Mouse (Mus musculus): Measurements from ENCODE around the gene Acot11. TPM values are rescaled to one million over a fixed set of nuclear protein-coding genes. Genes with fewer than 3 reads are reported as not detected.

Acot11 gene
- polyA plus RNA-seq (2014; fragmentation: Illumina TruSeq; extraction: RNeasy Lipid Tissue Mini Kit (QIAGEN cat#74804); ENCODE audit: low read depth, low replicate concordance): 2.3 TPM

GRCm38 (mm10) chr4:106804910-106805274 lies at the start of gene Acot11:
Gene Acot11 (minus strand): TSS chr4:106804998.

GRCm38 (mm10) chr4:106733636-106734035 lies 71.2 kb downstream of the Acot11 start, which contains the start of gene Fam151a:
Gene Fam151a (plus strand): TSS chr4:106733889.

GRCm38 (mm10) chr4:106730814-106731213 lies 74.0 kb downstream of the Acot11 start, which contains the start of gene Mroh7:
Gene Mroh7 (minus strand): TSS chr4:106730925.

Other genes starting within 250 kb of the Acot11 start
- gene Dhcr24, start 244.0 kb downstream of the Acot11 start, polyA plus RNA-seq (2014; fragmentation: Illumina TruSeq; extraction: RNeasy Lipid Tissue Mini Kit (QIAGEN cat#74804); ENCODE audit: low read depth, low replicate concordance): 6.8 TPM
- gene Lexm, start 187.8 kb downstream of the Acot11 start, polyA plus RNA-seq (2014; fragmentation: Illumina TruSeq; extraction: RNeasy Lipid Tissue Mini Kit (QIAGEN cat#74804); ENCODE audit: low read depth, low replicate concordance): not detected
- 0.32 TPM for gene Ttc22, start 182.6 kb downstream of the Acot11 start, polyA plus RNA-seq (2014; fragmentation: Illumina TruSeq; extraction: RNeasy Lipid Tissue Mini Kit (QIAGEN cat#74804); ENCODE audit: low read depth, low replicate concordance)
- gene Pars2, start 153.9 kb downstream of the Acot11 start, polyA plus RNA-seq (2014; fragmentation: Illumina TruSeq; extraction: RNeasy Lipid Tissue Mini Kit (QIAGEN cat#74804); ENCODE audit: low read depth, low replicate concordance): 2.5 TPM
- gene Ttc4, start 126.1 kb downstream of the Acot11 start, polyA plus RNA-seq (2014; fragmentation: Illumina TruSeq; extraction: RNeasy Lipid Tissue Mini Kit (QIAGEN cat#74804); ENCODE audit: low read depth, low replicate concordance): 28.8 TPM
- 1.3 TPM for gene Mroh7, start 74.1 kb downstream of the Acot11 start, polyA plus RNA-seq (2014; fragmentation: Illumina TruSeq; extraction: RNeasy Lipid Tissue Mini Kit (QIAGEN cat#74804); ENCODE audit: low read depth, low replicate concordance)
- gene Fam151a, start 71.1 kb downstream of the Acot11 start, polyA plus RNA-seq (2014; fragmentation: Illumina TruSeq; extraction: RNeasy Lipid Tissue Mini Kit (QIAGEN cat#74804); ENCODE audit: low read depth, low replicate concordance): 5.1 TPM
- gene Ssbp3, start 105.7 kb upstream of the Acot11 start, polyA plus RNA-seq (2014; fragmentation: Illumina TruSeq; extraction: RNeasy Lipid Tissue Mini Kit (QIAGEN cat#74804); ENCODE audit: low read depth, low replicate concordance): 35.0 TPM